Mouse (Mus musculus) neural tube, embryonic 11.5 days (tissue): ENCODE data around the gene Scaf1. TPM values are rescaled to one million over a fixed set of nuclear protein-coding genes. Genes with fewer than 3 reads are reported as not detected.

Experiments
- ATAC-seq: fragments of 200-750 bp; cut with Nextera tagmentation; 2 replicates; pipeline ENCODE4 v1.8.0; 2017; ENCODE audit warnings: moderate number of reproducible peaks, mild to moderate bottlenecking, moderate TSS enrichment, moderate library complexity; ENCODE audit not compliant: insufficient read depth, low FRiP score, low TSS enrichment
- DNase-seq: peaks from one replicate; pipeline ENCODE4 v3.0.0-alpha.2; 2015; ENCODE audit warnings: low spot score
- H3K27ac ChIP-seq: fragments of 300-500 bp; sonication (generic); 2 replicates; pipeline ENCODE4 v1.5.1; 2014; ENCODE audit warnings: low read depth, mild to moderate bottlenecking, low read length
- H3K27me3 ChIP-seq: fragments of 300-500 bp; sonication (generic); 2 replicates; pipeline ENCODE4 v1.6.1; 2014; ENCODE audit warnings: mild to moderate bottlenecking, low read length, mixed read lengths; ENCODE audit not compliant: control insufficient read depth, insufficient read depth
- H3K36me3 ChIP-seq: fragments of 300-500 bp; sonication (generic); 2 replicates; pipeline ENCODE4 v1.6.1; 2014; ENCODE audit warnings: mild to moderate bottlenecking, low read length, moderate library complexity, mixed read lengths; ENCODE audit not compliant: control insufficient read depth, insufficient read depth
- H3K4me1 ChIP-seq: fragments of 300-500 bp; sonication (generic); 2 replicates; pipeline ENCODE4 v1.6.1; 2014; ENCODE audit warnings: low read length, mixed read lengths; ENCODE audit not compliant: control insufficient read depth, insufficient read depth
- H3K4me2 ChIP-seq: fragments of 300-500 bp; sonication (generic); 2 replicates; pipeline ENCODE4 v1.6.1; 2014; ENCODE audit warnings: low read depth, mild to moderate bottlenecking, moderate library complexity
- H3K4me3 ChIP-seq: fragments of 300-500 bp; sonication (generic); 2 replicates; pipeline ENCODE4 v1.5.1; 2014; ENCODE audit warnings: low read depth, low read length
- H3K9ac ChIP-seq: fragments of 300-500 bp; sonication (generic); 2 replicates; pipeline ENCODE4 v1.6.1; 2014; ENCODE audit warnings: mild to moderate bottlenecking, low read length
- H3K9me3 ChIP-seq: fragments of 300-500 bp; sonication (generic); 2 replicates; pipeline ENCODE4 v1.6.1; 2016; ENCODE audit warnings: low read length; ENCODE audit not compliant: control insufficient read depth
- WGBS: fragments of 180-500 bp; shearing (Covaris S2); extraction: QIAGEN DNeasy Blood & Tissue Kit; methylation state at CpG from one replicate; pipeline ENCODE4 v1.1.7; 2014; 5-methylcytosine and 5-hydroxymethylcytosine counted together
- microRNA-seq: library from miRNA; unstranded; fragments of <30 nt; microRNA quantifications from one replicate; pipeline ENCODE4, GENCODE M21; 2016
- polyA plus RNA-seq: library from polyadenylated mRNA; unstranded; fragments of >200 nt; fragmentation: Nextera tagmentation; extraction: Ambion mirVana; gene quantifications from 2 replicates; pipeline ENCODE4 v1.2.1, GENCODE M21; 2014

Gene Scaf1
- polyA plus RNA-seq, 1 experiment from 2014 or later: 54.7 TPM

- no peak for DNase-seq
- WGBS: 84% methylated on average over 12 of the region's 12 CpGs
Observed at GRCm38 (mm10) chr7:44954091-44954885, 61.9 kb downstream of the Scaf1 start.

GRCm38 (mm10) chr7:44953561-44953960, 62.6 kb downstream of the Scaf1 start:
- Histone ChIP-seq H3K4me3 (no peak overlapping the region), H3K27me3 (peaks cover 15% of the 10 kb centered on the region), H3K4me1 (no peaks in the 10 kb centered on the region), H3K9me3 (no peaks in the 10 kb centered on the region), H3K4me2 (no peak overlapping the region), H3K36me3 (no peaks in the 10 kb centered on the region), H3K9ac (no peak overlapping the region), H3K27ac (no peak overlapping the region)
- no peak for DNase-seq
- 54% methylated on average over 14 of the region's 14 CpGs for WGBS
- ATAC-seq: no peak

More at GRCm38 (mm10) chr7:44954091-44954885, 61.9 kb downstream of the Scaf1 start:
- Histone ChIP-seq H3K4me2 (no peak overlapping the region), H3K27ac (no peak overlapping the region), H3K4me3 (no peak overlapping the region), H3K27me3 (peaks cover 15% of the 10 kb centered on the region), H3K9ac (no peak overlapping the region), H3K4me1 (no peaks in the 10 kb centered on the region), H3K36me3 (no peaks in the 10 kb centered on the region), H3K9me3 (no peaks in the 10 kb centered on the region)
- ATAC-seq: no peak

Small RNA genes lying within 50 kb of the gene (microRNA-seq; reads per million reads assigned to microRNA genes)
- not detected for gene Mir7054

Other genes with a start within 250 kb of the Scaf1 start
- 64.2 and 68.3 TPM in 2 replicates for gene Nup62, start 200.3 kb downstream of the Scaf1 start, polyA plus RNA-seq
- gene Il4i1, start 200.0 kb downstream of the Scaf1 start, polyA plus RNA-seq: 0.65 and 1.1 TPM in 2 replicates
- 2.1 and 3.1 TPM in 2 replicates for gene Atf5, start 199.7 kb downstream of the Scaf1 start, polyA plus RNA-seq
- 37.2 and 49.3 TPM in 2 replicates for gene Akt1s1, start 167.4 kb downstream of the Scaf1 start, polyA plus RNA-seq
- gene Tbc1d17, start 167.3 kb downstream of the Scaf1 start, polyA plus RNA-seq: 69.3 and 93.0 TPM in 2 replicates
- gene Pnkp, start 159.2 kb downstream of the Scaf1 start, polyA plus RNA-seq: 30.2 and 30.6 TPM in 2 replicates
- gene Ptov1, start 146.6 kb downstream of the Scaf1 start, polyA plus RNA-seq: 418 and 419 TPM in 2 replicates
- gene Med25, start 123.7 kb downstream of the Scaf1 start, polyA plus RNA-seq: 87.7 and 93.1 TPM in 2 replicates
- gene Fuz, start 120.3 kb downstream of the Scaf1 start, polyA plus RNA-seq: 18.7 and 20.0 TPM in 2 replicates
- gene Ap2a1, start 86.9 kb downstream of the Scaf1 start, polyA plus RNA-seq: 92.5 and 95.0 TPM in 2 replicates
- 0.27 TPM in 1 of 2 replicates, not detected in the other for gene Tsks, start 73.2 kb downstream of the Scaf1 start, polyA plus RNA-seq
- gene Cpt1c, start 41.5 kb downstream of the Scaf1 start, polyA plus RNA-seq: 22.0 and 25.2 TPM in 2 replicates
- gene Prmt1, start 29.8 kb downstream of the Scaf1 start, polyA plus RNA-seq: 304 and 319 TPM in 2 replicates
- 67.1 and 72.3 TPM in 2 replicates for gene Irf3, start 18.7 kb downstream of the Scaf1 start, polyA plus RNA-seq
- 51.6 and 52.9 TPM in 2 replicates for gene Bcl2l12, start 17.7 kb downstream of the Scaf1 start, polyA plus RNA-seq
- 17.7 and 20.0 TPM in 2 replicates for gene Rras, start 1.6 kb upstream of the Scaf1 start, polyA plus RNA-seq
- 12.9 and 13.2 TPM in 2 replicates for gene Prr12, start 36.5 kb upstream of the Scaf1 start, polyA plus RNA-seq
- 59.3 and 65.1 TPM in 2 replicates for gene Nosip, start 46.1 kb upstream of the Scaf1 start, polyA plus RNA-seq
- 14.8 and 16.2 TPM in 2 replicates for gene Prrg2, start 46.3 kb upstream of the Scaf1 start, polyA plus RNA-seq
- 142 and 151 TPM in 2 replicates for gene Rcn3, start 75.9 kb upstream of the Scaf1 start, polyA plus RNA-seq
- gene Fcgrt, start 87.5 kb upstream of the Scaf1 start, polyA plus RNA-seq: 11.3 and 12.8 TPM in 2 replicates
- 1,454 and 1,462 TPM in 2 replicates for gene Rps11, start 108.1 kb upstream of the Scaf1 start, polyA plus RNA-seq
- gene Rpl13a, start 112.4 kb upstream of the Scaf1 start, polyA plus RNA-seq: 1,071 and 1,190 TPM in 2 replicates
- 0.21 and 0.30 TPM in 2 replicates for gene Gm45713, start 119.9 kb upstream of the Scaf1 start, polyA plus RNA-seq
- gene Flt3l, start 120.1 kb upstream of the Scaf1 start, polyA plus RNA-seq: 0.76 and 0.85 TPM in 2 replicates
- 98.4 and 108 TPM in 2 replicates for gene Pih1d1, start 137.9 kb upstream of the Scaf1 start, polyA plus RNA-seq
- 34.2 and 37.6 TPM in 2 replicates for gene Aldh16a1, start 138.2 kb upstream of the Scaf1 start, polyA plus RNA-seq
- gene Slc17a7, start 147.6 kb upstream of the Scaf1 start, polyA plus RNA-seq: 2.3 and 3.6 TPM in 2 replicates
- gene Gfy, start 163.2 kb upstream of the Scaf1 start, polyA plus RNA-seq: not detected in 2 replicates
- not detected in 2 replicates for gene Pth2, start 164.6 kb upstream of the Scaf1 start, polyA plus RNA-seq
- 0.27 and 0.47 TPM in 2 replicates for gene Ccdc155, start 188.5 kb upstream of the Scaf1 start, polyA plus RNA-seq
- 3.1 and 5.2 TPM in 2 replicates for gene Dkkl1, start 195.8 kb upstream of the Scaf1 start, polyA plus RNA-seq
- gene Tead2, start 199.4 kb upstream of the Scaf1 start, polyA plus RNA-seq: 247 and 252 TPM in 2 replicates
- gene Cd37, start 222.8 kb upstream of the Scaf1 start, polyA plus RNA-seq: 0.74 and 0.76 TPM in 2 replicates
- 0.11 TPM in 1 of 2 replicates, not detected in the other for gene Slc6a16, start 224.7 kb upstream of the Scaf1 start, polyA plus RNA-seq